Mouse (Mus musculus) myocyte (in vitro differentiated cells): ENCODE measurements around the gene 4933424G06Rik. TPM values are rescaled to one million over a fixed set of nuclear protein-coding genes. Genes with fewer than 3 reads are reported as not detected.

Source experiments
- H3K27me3 ChIP-seq: one replicate; pipeline ENCODE4 v1.6.1; 2011; ENCODE audit not compliant: control insufficient read depth, insufficient read depth, insufficient read length
- H3K36me3 ChIP-seq: one replicate; pipeline ENCODE4 v1.6.1; 2011; ENCODE audit not compliant: control insufficient read depth, insufficient read depth
- H3K4me2 ChIP-seq: one replicate; pipeline ENCODE4 v1.6.1; 2011; ENCODE audit warnings: low read depth, control low read depth
- H3K4me3 ChIP-seq: one replicate; pipeline ENCODE4 v1.5.1; 2011; ENCODE audit warnings: mild to moderate bottlenecking, control low read depth, moderate library complexity
- H3K79me2 ChIP-seq: one replicate; pipeline ENCODE4 v1.6.1; 2011; ENCODE audit not compliant: control insufficient read depth, insufficient read depth
- H3ac ChIP-seq: one replicate; pipeline ENCODE4 v1.6.1; 2011; ENCODE audit not compliant: control insufficient read depth, insufficient read length
- CEBPB ChIP-seq: IDR thresholded peaks from 2 replicates; pipeline ENCODE4 v1.6.1; 2011; ENCODE audit warnings: mild to moderate bottlenecking, moderate library complexity; ENCODE audit not compliant: poor library complexity, insufficient read depth, severe bottlenecking
- E2F4 ChIP-seq: IDR thresholded peaks from one replicate; pipeline ENCODE4 v1.6.1; 2011; ENCODE audit warnings: mild to moderate bottlenecking, control low read depth, moderate library complexity; ENCODE audit not compliant: insufficient read depth
- MAX ChIP-seq: IDR thresholded peaks from one replicate; pipeline ENCODE4 v1.6.1; 2011; ENCODE audit warnings: low read depth, mild to moderate bottlenecking, control low read depth
- MYOD1 ChIP-seq, 3 experiments: IDR thresholded peaks; one replicate each; pipeline ENCODE4 v1.6.1; 2011; ENCODE audit warnings: control low read depth in 2 of 3, low read depth in 2 of 3, mild to moderate bottlenecking in 2 of 3, moderate library complexity in 1 of 3; ENCODE audit not compliant: insufficient read length in 2 of 3, control insufficient read depth in 1 of 3
- MYOG ChIP-seq, 3 experiments: IDR thresholded peaks; one replicate each; pipeline ENCODE4 v1.6.1; 2011; ENCODE audit warnings: control low read depth in 2 of 3, low read depth in 2 of 3, mild to moderate bottlenecking in 2 of 3; ENCODE audit not compliant: insufficient read length in 2 of 3, control insufficient read depth in 1 of 3, insufficient read depth in 1 of 3
- POLR2A ChIP-seq: IDR thresholded peaks from one replicate; pipeline ENCODE4 v1.6.1; 2011; ENCODE audit warnings: low read depth, mild to moderate bottlenecking, control low read depth, moderate library complexity; ENCODE audit not compliant: insufficient read length
- POLR2AphosphoS2 ChIP-seq: IDR thresholded peaks from one replicate; pipeline ENCODE4 v1.6.1; 2011; ENCODE audit warnings: low read depth, control low read depth; ENCODE audit not compliant: insufficient read length
- REST ChIP-seq: IDR thresholded peaks from one replicate; pipeline ENCODE4 v1.6.1; 2011; ENCODE audit warnings: mild to moderate bottlenecking, control low read depth, moderate library complexity; ENCODE audit not compliant: insufficient read depth, insufficient read length
- SRF ChIP-seq: IDR thresholded peaks from one replicate; pipeline ENCODE4 v1.6.1; 2011; ENCODE audit warnings: low read depth; ENCODE audit not compliant: control insufficient read depth, insufficient read length
- TCF12 ChIP-seq: IDR thresholded peaks from one replicate; pipeline ENCODE4 v1.6.1; 2011; ENCODE audit warnings: mild to moderate bottlenecking, control low read depth; ENCODE audit not compliant: poor library complexity, insufficient read depth, severe bottlenecking
- TCF3 ChIP-seq: IDR thresholded peaks from one replicate; pipeline ENCODE4 v1.6.1; 2011; ENCODE audit warnings: low read depth, control low read depth; ENCODE audit not compliant: insufficient read length
- USF1 ChIP-seq: IDR thresholded peaks from one replicate; pipeline ENCODE4 v1.6.1; 2011; ENCODE audit warnings: low read depth, mild to moderate bottlenecking, control low read depth, moderate library complexity
- polyA plus RNA-seq: library from polyadenylated mRNA; unstranded; fragments of >200 nt; fragmentation: generic; extraction: Trizol; gene quantifications from one replicate; pipeline ENCODE4 v1.2.1, GENCODE M21; 2012; ENCODE audit warnings: missing spikeins

4933424G06Rik gene
- polyA plus RNA-seq, 1 experiment = 0.12 TPM

DNA sequence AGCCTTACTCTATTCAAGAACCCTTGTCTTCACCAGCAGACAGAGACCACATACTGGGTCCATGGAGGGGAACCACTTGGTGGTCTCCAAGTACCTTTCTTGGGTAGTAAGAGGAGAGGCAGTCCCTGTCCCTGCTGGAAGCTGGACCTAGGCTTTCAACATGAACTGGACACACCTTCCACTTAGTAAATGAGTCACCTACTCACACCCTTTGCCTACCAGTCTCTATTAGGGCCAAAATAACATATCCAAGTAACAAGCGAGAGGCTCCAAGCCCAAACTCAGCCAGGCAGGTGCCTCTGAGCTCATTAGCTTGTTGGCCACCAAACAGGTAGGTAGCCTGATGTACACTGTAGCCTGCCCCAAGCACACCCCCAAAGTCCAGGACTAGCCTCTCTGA, 1.3 kb upstream of the 4933424G06Rik start:
- peak overlapping the region; percentile 47 for H3ac ChIP-seq
- peaks cover 12% of the 10 kb centered on the region for H3K36me3 ChIP-seq
- TF ChIP-seq POLR2AphosphoS2 (no peak), TCF12 (no peak), CEBPB (no peak), TCF3 (no peak), MYOD1 (IDR thresholded peaks at IDR 0.05; ENCODE audit: control insufficient read depth in 1 of 3, insufficient read length in 2 of 3, low read depth in 2 of 3) (no peak)
- H3K27me3 ChIP-seq = no peaks in the 10 kb centered on the region
- H3K79me2 ChIP-seq = peaks cover 33% of the 10 kb centered on the region
- H3K4me2 ChIP-seq = peak overlapping the region; percentile 93
- H3K4me3 ChIP-seq = peak overlapping the region; percentile 73

DNA sequence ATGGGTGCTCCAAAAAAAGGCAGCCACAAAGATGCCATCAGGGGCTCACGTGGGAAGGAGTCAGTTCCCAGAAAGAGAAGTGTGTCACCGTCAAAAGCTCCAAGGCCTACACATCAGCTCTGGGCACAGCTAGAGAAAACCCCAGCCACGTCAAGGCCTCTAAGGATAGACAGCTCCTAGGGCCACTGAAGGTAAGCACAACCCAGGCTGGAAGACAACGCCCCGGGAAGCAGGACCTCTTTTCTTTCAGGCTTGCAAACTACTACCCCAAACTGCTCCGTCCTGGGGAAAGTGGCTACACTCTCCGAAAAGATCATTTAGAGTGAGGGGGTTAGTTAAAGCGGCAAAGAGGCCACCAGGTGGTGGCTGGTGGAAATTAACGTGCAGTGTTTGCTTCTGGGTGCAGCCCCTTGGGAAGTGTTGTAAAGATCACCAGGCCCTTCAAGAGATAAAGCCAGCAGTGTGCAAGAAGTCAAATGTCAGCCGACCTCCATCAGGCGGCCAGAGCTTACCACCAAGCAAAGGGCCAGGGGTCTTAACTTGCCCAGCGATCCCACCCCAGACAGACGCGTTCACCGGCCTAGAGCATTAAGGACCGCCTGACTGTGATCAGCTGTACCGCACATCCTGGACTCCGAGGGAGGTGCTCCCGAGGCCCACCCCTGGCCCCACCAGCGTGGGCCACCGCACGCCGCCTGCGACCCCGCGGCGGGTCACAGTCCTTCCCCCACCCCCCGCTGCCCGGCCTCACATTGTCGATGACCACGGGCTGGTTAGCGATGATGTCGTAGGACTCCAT, 695 bp upstream of the 4933424G06Rik start:
- Histone ChIP-seq H3K4me3 (peak overlapping the region; percentile 73), H3K79me2 (peaks cover 33% of the 10 kb centered on the region), H3K36me3 (peaks cover 12% of the 10 kb centered on the region), H3ac (peak overlapping the region; percentile 47), H3K27me3 (no peaks in the 10 kb centered on the region), H3K4me2 (peak overlapping the region; percentile 93)
- TF ChIP-seq E2F4 (no peak), MYOG (IDR thresholded peaks at IDR 0.05; ENCODE audit: control insufficient read depth in 1 of 3, insufficient read depth in 1 of 3, insufficient read length in 2 of 3, low read depth in 2 of 3) (no peak), REST (no peak), TCF12 (no peak), MYOD1 (IDR thresholded peaks at IDR 0.05; ENCODE audit: control insufficient read depth in 1 of 3, insufficient read length in 2 of 3, low read depth in 2 of 3) (no peak), POLR2A (no peak), SRF (no peak), POLR2AphosphoS2 (no peak), TCF3 (no peak), USF1 (no peak)

DNA sequence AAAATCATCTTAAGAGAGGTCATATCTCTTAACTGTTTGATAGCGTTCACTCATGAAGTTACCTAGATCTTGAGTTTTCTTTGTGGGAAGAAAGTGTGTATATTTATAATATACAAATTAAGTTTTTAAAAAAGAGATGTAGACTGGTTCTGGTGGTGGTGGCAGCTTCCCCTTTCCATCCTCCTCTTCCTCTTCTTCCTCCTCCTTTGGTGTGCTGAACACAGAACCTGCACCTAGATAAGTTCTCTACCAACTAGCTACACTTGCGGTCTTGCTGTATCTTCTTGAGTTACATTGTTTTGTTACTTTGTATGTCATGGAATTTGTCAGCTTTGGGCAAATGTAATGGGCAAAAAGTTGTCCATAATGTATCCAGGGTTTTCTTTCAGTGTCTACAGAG, 1.2 kb downstream of the 4933424G06Rik start:
- no peak overlapping the region for H3K4me2 ChIP-seq
- H3ac ChIP-seq = no peak overlapping the region
- no peaks in the 10 kb centered on the region for H3K27me3 ChIP-seq
- TF ChIP-seq MAX (no peak), MYOD1 (IDR thresholded peaks at IDR 0.05; ENCODE audit: control insufficient read depth in 1 of 3, insufficient read length in 2 of 3, low read depth in 2 of 3) (no peak), USF1 (no peak), TCF12 (no peak), REST (no peak), CEBPB (no peak), SRF (no peak), TCF3 (no peak), E2F4 (no peak), POLR2A (no peak), MYOG (IDR thresholded peaks at IDR 0.05; ENCODE audit: control insufficient read depth in 1 of 3, insufficient read depth in 1 of 3, insufficient read length in 2 of 3, low read depth in 2 of 3) (no peak), POLR2AphosphoS2 (no peak)
- peaks cover 33% of the 10 kb centered on the region for H3K79me2 ChIP-seq
- no peak overlapping the region for H3K4me3 ChIP-seq
- no peaks in the 10 kb centered on the region for H3K36me3 ChIP-seq

DNA sequence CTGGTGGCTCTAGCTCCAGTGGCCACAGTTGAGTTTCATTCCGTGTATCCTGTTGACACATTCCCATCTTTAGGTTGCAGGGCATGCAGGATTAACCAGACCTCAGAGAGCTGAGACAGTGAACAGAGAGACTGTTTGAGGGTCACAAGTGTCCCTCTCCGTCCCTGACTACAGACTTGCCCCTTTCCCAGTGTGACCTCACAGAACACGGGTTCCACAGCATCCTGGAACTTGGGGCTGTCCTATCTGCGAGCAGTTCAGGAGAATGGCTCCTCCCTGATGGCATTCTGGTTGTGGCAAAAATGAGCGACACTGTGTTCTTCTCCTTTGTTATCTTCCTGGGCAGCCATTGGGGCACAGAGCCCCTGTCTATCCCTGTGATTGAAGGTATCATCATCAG, 4.4 kb downstream of the 4933424G06Rik start, which contains the start of gene Actr1b:
Gene Actr1b (minus strand): TSS at position 112 of the 400 bp plus-strand sequence.
- no peak within 1 kb of the TSS for H3ac ChIP-seq
- TF ChIP-seq TCF12 = no peak
- no peak for TF ChIP-seq CEBPB
- TF ChIP-seq POLR2AphosphoS2 = no peak
- TF ChIP-seq SRF = no peak
- TF ChIP-seq USF1 = no peak
- TF ChIP-seq E2F4 = no peak
- no peak for TF ChIP-seq POLR2A
- no peak for TF ChIP-seq TCF3
- no peak for TF ChIP-seq MYOG (IDR thresholded peaks at IDR 0.05; ENCODE audit: control insufficient read depth in 1 of 3, insufficient read depth in 1 of 3, insufficient read length in 2 of 3, low read depth in 2 of 3)
- no peak for TF ChIP-seq MAX
- no peak for TF ChIP-seq REST
- no peak for TF ChIP-seq MYOD1 (IDR thresholded peaks at IDR 0.05; ENCODE audit: control insufficient read depth in 1 of 3, insufficient read length in 2 of 3, low read depth in 2 of 3)
- no peak within 1 kb of the TSS for H3K4me3 ChIP-seq
- no peaks in the 10 kb centered on the region for H3K36me3 ChIP-seq
- peaks cover 3% of the 10 kb centered on the region for H3K79me2 ChIP-seq
- no peak within 1 kb of the TSS for H3K4me2 ChIP-seq
- H3K27me3 ChIP-seq = peaks cover 19% of the 10 kb centered on the region

DNA sequence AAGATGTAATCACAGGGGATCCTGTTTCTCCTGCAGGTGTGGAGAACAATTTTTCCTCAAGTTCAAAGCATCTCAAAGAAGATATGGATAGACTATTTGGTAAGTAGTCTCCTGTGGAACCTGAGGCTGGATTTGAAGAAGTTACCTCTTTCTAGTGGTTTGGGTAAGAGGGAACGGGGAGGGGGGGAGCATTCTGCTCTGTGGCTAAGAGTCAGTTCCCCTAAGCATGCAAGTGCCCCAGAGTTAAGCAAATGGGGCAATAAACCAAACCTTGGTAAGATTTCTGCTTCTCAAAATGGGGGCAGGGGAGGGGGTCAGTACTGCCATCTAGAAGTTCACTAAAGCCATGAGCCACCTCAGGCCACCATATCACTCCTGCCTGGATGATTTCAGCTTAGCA, 8.8 kb downstream of the 4933424G06Rik start:
- Histone ChIP-seq H3K79me2 (no peaks in the 10 kb centered on the region), H3K36me3 (no peaks in the 10 kb centered on the region), H3ac (no peak overlapping the region), H3K4me2 (no peak overlapping the region), H3K27me3 (peaks cover 37% of the 10 kb centered on the region), H3K4me3 (no peak overlapping the region)
- TF ChIP-seq TCF12 = no peak
- no peak for TF ChIP-seq E2F4
- no peak for TF ChIP-seq CEBPB
- no peak for TF ChIP-seq POLR2AphosphoS2
- TF ChIP-seq USF1 = no peak
- TF ChIP-seq MYOD1 (IDR thresholded peaks at IDR 0.05; ENCODE audit: control insufficient read depth in 1 of 3, insufficient read length in 2 of 3, low read depth in 2 of 3) = no peak
- no peak for TF ChIP-seq REST
- no peak for TF ChIP-seq POLR2A
- no peak for TF ChIP-seq MAX
